Mouse (Mus musculus): ENCODE measurements around the gene Olfr726.

The Olfr726 gene

GRCm38 (mm10) chr14:50090853-50091252, at the start of gene Olfr726:
TSS of gene Olfr726 (minus strand) at chr14:50090953.
- DNase-seq (ENCODE audit: low spot score) = no peak

GRCm38 (mm10) chr14:50122886-50123285, 32.1 kb upstream of the Olfr726 start, which contains the start of gene Olfr727:
TSS of gene Olfr727 (plus strand) at chr14:50123186.
- DNase-seq (ENCODE audit: low spot score) = no peak

GRCm38 (mm10) chr14:50062733-50063104, 28.0 kb downstream of the Olfr726 start:
- DNase-seq (ENCODE audit: low spot score) = no peak

- peak; percentile 86 for DNase-seq (ENCODE audit: low spot score)
Measured at GRCm38 (mm10) chr14:50061955-50062732, 28.6 kb downstream of the Olfr726 start.

GRCm38 (mm10) chr14:50061590-50061954, 29.2 kb downstream of the Olfr726 start:
- DNase-seq (ENCODE audit: low spot score) = no peak

- DNase-seq (ENCODE audit: low spot score) = peak; percentile 69
Measured at GRCm38 (mm10) chr14:50061179-50061578, 29.6 kb downstream of the Olfr726 start.

GRCm38 (mm10) chr14:50040275-50040674, 50.5 kb downstream of the Olfr726 start, which contains the start of gene Olfr725:
TSS of gene Olfr725 (minus strand) at chr14:50040375.
- DNase-seq (ENCODE audit: low spot score) = no peak
